12 mouse cellular contexts compared by ENCODE assay signal in the genomic region with DNA sequence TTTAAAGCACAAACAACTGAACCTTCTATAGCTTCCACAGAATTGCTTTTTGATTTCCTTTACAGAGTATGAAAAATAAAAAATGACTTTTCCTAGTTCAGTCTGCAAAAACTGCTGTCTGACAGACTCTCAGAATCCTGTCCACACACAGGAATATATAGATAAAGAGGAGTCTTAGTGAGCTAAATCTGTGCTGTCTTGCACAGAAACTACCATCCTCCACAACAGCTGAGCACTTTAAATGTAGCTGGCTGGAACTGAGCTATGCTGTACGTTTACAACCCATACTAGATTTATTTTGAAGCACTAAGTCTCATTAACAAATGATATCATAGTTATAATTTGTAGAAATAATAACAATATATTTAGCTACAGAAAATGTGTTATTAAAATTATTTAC.
"Had no signal": no experiment of that assay in that cellular context is flagged by ENCODE, and none has a peak within 500 bp of the region (broad histone marks: within the 10 kb centered on the region; RNA-seq: fewer than 3 reads in every experiment).

No protein-coding gene starts in this region.

- DNase-seq: lung, adult 2 months; lung, postnatal 10 days; lung, postnatal 4 days; midbrain, embryonic 14.5 days; retina, postnatal 1 day; right cerebral cortex, postnatal 25 days; right cerebral cortex, postnatal 4 days; spleen, adult 18-20 months; thymus, adult 2 months; thymus, postnatal 25 days; thymus, postnatal 4 days had no signal

- ATAC-seq: midbrain, embryonic 16.5 days had no signal
